Mouse (Mus musculus): ENCODE results near the gene Mgat3.

DNA sequence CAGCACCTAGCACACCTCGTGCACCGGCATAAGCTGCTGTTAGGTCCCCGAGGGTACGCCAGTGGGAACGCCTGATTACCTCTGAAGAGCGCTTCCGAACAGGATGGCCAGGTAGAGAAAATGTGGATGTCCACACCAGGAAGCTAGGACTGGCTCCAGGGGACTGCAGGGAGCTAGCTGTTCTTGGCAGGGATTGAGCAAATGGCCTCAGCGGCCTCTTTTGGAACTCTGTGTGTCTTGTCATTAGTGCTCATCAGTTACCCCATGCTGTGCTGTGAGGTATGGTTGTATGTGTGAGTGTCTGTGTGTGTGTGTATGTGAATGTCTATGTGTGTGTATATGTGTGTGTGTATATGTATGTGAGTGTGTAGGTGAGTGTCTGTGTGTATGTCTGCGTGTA, 1.8 kb downstream of the Mgat3 start:
- TF ChIP-seq CTCF (IDR thresholded peaks at IDR 0.05) (no peak), EP300 (IDR thresholded peaks at IDR 0.05) (no peak)
